ENCODE assay signal across 8 mouse cellular contexts in genomic region chr11:119036934-119037779, GRCm38 (mm10). TPM values are rescaled to one million over a fixed set of nuclear protein-coding genes. Genes with fewer than 3 reads are reported as not detected.
DNase-seq lines count a peak whose midpoint lies in the region; ATAC-seq lines count a peak whose summit lies in the region.

No protein-coding gene starts in this region.

- peaks cover 73% of the 10 kb centered on the region for H3K27me3 ChIP-seq in lung, embryonic 15.5 days
- H3K27me3 ChIP-seq in embryonic facial prominence, embryonic 13.5 days = peaks cover 75% of the 10 kb centered on the region
- H3K27me3 ChIP-seq in hindbrain, embryonic 14.5 days (ENCODE audit: control insufficient read depth, insufficient read depth, low read length) = peaks cover 65% of the 10 kb centered on the region

- DNase-seq in lung, postnatal 36 days = no peak
- DNase-seq in hindbrain, embryonic 14.5 days (ENCODE audit: low spot score) = no peak
- DNase-seq in lung, postnatal 14 days = peak; percentile 46
- DNase-seq in adipocyte (ENCODE audit: low spot score) = no peak
- no peak for DNase-seq in layer of hippocampus, postnatal 25 days (ENCODE audit: extremely low spot score in 1 of 2, low spot score in 1 of 2)
- no peak for DNase-seq in thymus, postnatal 14 days

- H3K9ac ChIP-seq in lung, embryonic 15.5 days = peak overlapping the region; percentile 35
- peak overlapping the region; percentile 70 for H3K9ac ChIP-seq in embryonic facial prominence, embryonic 13.5 days
- H3K9ac ChIP-seq in hindbrain, embryonic 14.5 days = peak overlapping the region; percentile 46

- H3K4me1 ChIP-seq in lung, embryonic 15.5 days = peaks cover 60% of the 10 kb centered on the region
- H3K4me1 ChIP-seq in embryonic facial prominence, embryonic 13.5 days = peaks cover 69% of the 10 kb centered on the region
- peaks cover 46% of the 10 kb centered on the region for H3K4me1 ChIP-seq in hindbrain, embryonic 14.5 days (replicated peaks; ENCODE audit: control insufficient read depth, insufficient read depth, low read length)

- peak overlapping the region; percentile 39 for H3K4me3 ChIP-seq in lung, embryonic 15.5 days
- H3K4me3 ChIP-seq in embryonic facial prominence, embryonic 13.5 days = peak overlapping the region; percentile 51
- peak overlapping the region; percentile 38 for H3K4me3 ChIP-seq in hindbrain, embryonic 14.5 days (replicated peaks; ENCODE audit: low read length)

- 2% methylated on average over 57 of the region's 57 CpGs for WGBS in lung, embryonic 15.5 days
- 1% methylated on average over 57 of the region's 57 CpGs for WGBS in embryonic facial prominence, embryonic 13.5 days
- 6% methylated on average over 54 of the region's 57 CpGs for WGBS in hindbrain, embryonic 14.5 days

- H3K36me3 ChIP-seq in lung, embryonic 15.5 days = peaks cover 9% of the 10 kb centered on the region
- peaks cover 10% of the 10 kb centered on the region for H3K36me3 ChIP-seq in embryonic facial prominence, embryonic 13.5 days
- H3K36me3 ChIP-seq in hindbrain, embryonic 14.5 days (replicated peaks; ENCODE audit: control insufficient read depth, insufficient read depth) = peaks cover 13% of the 10 kb centered on the region

- H3K4me2 ChIP-seq in lung, embryonic 15.5 days = peak overlapping the region; percentile 77
- H3K4me2 ChIP-seq in embryonic facial prominence, embryonic 13.5 days = peak overlapping the region; percentile 86
- H3K4me2 ChIP-seq in hindbrain, embryonic 14.5 days (replicated peaks) = peak overlapping the region; percentile 69

- no peak overlapping the region for H3K27ac ChIP-seq in lung, embryonic 15.5 days
- H3K27ac ChIP-seq in embryonic facial prominence, embryonic 13.5 days = 0 out of 2 replicates have a peak overlapping the region, but pooled peaks have one; percentile 7
- H3K27ac ChIP-seq in hindbrain, embryonic 14.5 days = no peak overlapping the region

- no peaks in the 10 kb centered on the region for H3K9me3 ChIP-seq in lung, embryonic 15.5 days
- H3K9me3 ChIP-seq in embryonic facial prominence, embryonic 13.5 days = no peaks in the 10 kb centered on the region
- H3K9me3 ChIP-seq in hindbrain, embryonic 14.5 days (ENCODE audit: control insufficient read depth, low read length) = no peaks in the 10 kb centered on the region

- no peak for ATAC-seq in lung, embryonic 15.5 days (ENCODE audit: borderline replicate concordance, extremely low read depth, low FRiP score, low TSS enrichment)
- no peak for ATAC-seq in embryonic facial prominence, embryonic 13.5 days (ENCODE audit: insufficient number of reproducible peaks, insufficient read depth, low FRiP score, low TSS enrichment, low read depth)
- no peak for ATAC-seq in hindbrain, embryonic 14.5 days (ENCODE audit: low FRiP score)

RNA-seq across cellular contexts. Expression of gene Cbx8, which starts 3.6 kb away (rescaled TPM):
- 9.4 and 11.3 TPM in 2 replicates for polyA plus RNA-seq in lung, embryonic 15.5 days (2015; fragmentation: Nextera tagmentation; extraction: Ambion mirVana)
- 6.8 and 10.7 TPM in 2 replicates for polyA plus RNA-seq in embryonic facial prominence, embryonic 13.5 days (2015; fragmentation: Nextera tagmentation; extraction: Ambion mirVana)
- 8.5 and 9.8 TPM in 2 replicates for polyA plus RNA-seq in hindbrain, embryonic 14.5 days (2014; fragmentation: Nextera tagmentation; extraction: Ambion mirVana)
- total RNA-seq in layer of hippocampus, postnatal 25 days (2021) = 10 to 100 TPM; 13.8 to 16.7 TPM

RNA-seq across cellular contexts. Expression of gene Cbx2, which starts 14.4 kb away (rescaled TPM):
- polyA plus RNA-seq in lung, embryonic 15.5 days (2015; fragmentation: Nextera tagmentation; extraction: Ambion mirVana) = 36.7 and 38.3 TPM in 2 replicates
- 54.4 and 64.8 TPM in 2 replicates for polyA plus RNA-seq in embryonic facial prominence, embryonic 13.5 days (2015; fragmentation: Nextera tagmentation; extraction: Ambion mirVana)
- 10.7 and 13.7 TPM in 2 replicates for polyA plus RNA-seq in hindbrain, embryonic 14.5 days (2014; fragmentation: Nextera tagmentation; extraction: Ambion mirVana)
- total RNA-seq in layer of hippocampus, postnatal 25 days (2021) = 1 to 10 TPM; 4.0 to 4.4 TPM

RNA-seq across cellular contexts. Expression of gene Cbx4, which starts 48.9 kb away (rescaled TPM):
- 13.3 and 14.1 TPM in 2 replicates for polyA plus RNA-seq in lung, embryonic 15.5 days (2015; fragmentation: Nextera tagmentation; extraction: Ambion mirVana)
- polyA plus RNA-seq in embryonic facial prominence, embryonic 13.5 days (2015; fragmentation: Nextera tagmentation; extraction: Ambion mirVana) = 13.0 and 14.4 TPM in 2 replicates
- 16.8 and 20.2 TPM in 2 replicates for polyA plus RNA-seq in hindbrain, embryonic 14.5 days (2014; fragmentation: Nextera tagmentation; extraction: Ambion mirVana)
- 10 to 100 TPM; 62.1 to 67.7 TPM for total RNA-seq in layer of hippocampus, postnatal 25 days (2021)

RNA-seq across cellular contexts. Expression of gene Enpp7, which starts 49.2 kb away (rescaled TPM):
- polyA plus RNA-seq in lung, embryonic 15.5 days (2015; fragmentation: Nextera tagmentation; extraction: Ambion mirVana) = not detected in 2 replicates
- not detected in 2 replicates for polyA plus RNA-seq in embryonic facial prominence, embryonic 13.5 days (2015; fragmentation: Nextera tagmentation; extraction: Ambion mirVana)
- not detected in 2 replicates for polyA plus RNA-seq in hindbrain, embryonic 14.5 days (2014; fragmentation: Nextera tagmentation; extraction: Ambion mirVana)
- total RNA-seq in layer of hippocampus, postnatal 25 days (2021) = not detected
